Comparison of ENCODE assay signal across 24 mouse cellular contexts in genomic region chr12:83949043-83949442, GRCm38 (mm10). TPM values are rescaled to one million over a fixed set of nuclear protein-coding genes. Genes with fewer than 3 reads are reported as not detected.
A peak's percentile ranks its signal among the peaks of the same experiment; 100 is the strongest.
DNase-seq lines count a peak whose midpoint lies in the region; ATAC-seq and TF ChIP-seq lines count a peak whose summit lies in the region.
"Had no signal": no experiment of that assay in that cellular context is flagged by ENCODE, and none has a peak within 500 bp of the region (broad histone marks: within the 10 kb centered on the region; RNA-seq: fewer than 3 reads in every experiment).

No protein-coding gene starts in this region.

- in situ Hi-C loops in CH12.LX (cut with MboI; ENCODE audit: low pct_ligation_motif_present, low pct_unique_long_range_greater_than_20kb, low sequenced_read_pairs), result loop anchor here (10.0 kb wide), 2 partner anchors 164 to 234 kb away; no protein-coding TSS in a partner anchor

- 0 out of 2 replicates have a peak, but pooled peaks have one; percentile 8 for TF ChIP-seq EP300 in CH12.LX (IDR thresholded peaks at IDR 0.05; ENCODE audit: low read length)

- H3K27ac ChIP-seq in CH12.LX (ENCODE audit: insufficient read depth, low read depth) (no peak overlapping the region), macrophage (peak overlapping the region; percentile 88)
- no peak overlapping the region for H3K27ac ChIP-seq in midbrain, embryonic 11.5 days (ENCODE audit: low read depth, low read length)
- H3K27ac ChIP-seq: hindbrain, embryonic 10.5 days; intestine, embryonic 15.5 days; midbrain, embryonic 10.5 days; neural tube, embryonic 12.5 days had no signal

- H3K4me2 ChIP-seq in CH12.LX (ENCODE audit: insufficient read depth, low read depth, poor library complexity, severe bottlenecking), result peak overlapping the region; percentile 81; the same call in 1 of the 2 replicates
- H3K4me2 ChIP-seq in midbrain, embryonic 11.5 days, result no peak overlapping the region

- TF ChIP-seq POLR2A in CH12.LX (IDR thresholded peaks at IDR 0.05; ENCODE audit: low read depth, low read length), result no peak; the same call in 1 of the 2 replicates

- no peak for TF ChIP-seq CTCF in CH12.LX (conservative IDR thresholded peaks at IDR 0.05 in 1 of 2, IDR thresholded peaks at IDR 0.05 in 1 of 2; ENCODE audit: low read depth in 2 of 2, low read length in 2 of 2)

- dilution Hi-C loops in CH12.LX (cut with MboI; ENCODE audit: extremely low pct_ligation_motif_present, extremely low pct_unique_long_range_greater_than_20kb, low sequenced_read_pairs), result no loop called here

- H3K4me1 ChIP-seq in CH12.LX (ENCODE audit: control insufficient read depth in 1 of 2, insufficient read depth in 2 of 2), result peaks cover 7 to 29% of the 10 kb centered on the region in 2 experiments
- peaks cover 18% of the 10 kb centered on the region for H3K4me1 ChIP-seq in midbrain, embryonic 11.5 days (ENCODE audit: control insufficient read depth, insufficient read depth, low read length)

- H3K4me3 ChIP-seq in CH12.LX (replicated peaks in 1 of 3; ENCODE audit: low read depth in 2 of 3, low read length in 2 of 3, poor library complexity in 1 of 3) (peak overlapping the region in 2 of 3 experiments; percentile 5 to 27), macrophage (ENCODE audit: inconsistent target) (no peak overlapping the region; the same call in 1 of the 2 replicates)
- no peak overlapping the region for H3K4me3 ChIP-seq in midbrain, embryonic 11.5 days (ENCODE audit: low read depth, low read length)
- H3K4me3 ChIP-seq: neural tube, embryonic 12.5 days had no signal

- DNase-seq in CH12.LX (ENCODE audit: extremely low read depth) (peak; percentile 48), ZHBTc4 (ENCODE audit: low read depth, low spot score) (peak; percentile 48), liver (peak; percentile 45)
- no peak for DNase-seq in layer of hippocampus, adult 18-20 months (ENCODE audit: low spot score in 2 of 2)
- DNase-seq in adrenal gland, adult 2 months, result no peak
- no peak for DNase-seq in midbrain, embryonic 11.5 days (ENCODE audit: low spot score, missing footprints)
- DNase-seq: cerebellum, adult 2 months; forebrain, postnatal 0 days; heart, adult 2 months; lung, embryonic 14.5 days had no signal

- H3K9me3 ChIP-seq in CH12.LX (replicated peaks; ENCODE audit: low read length), result peaks cover 3% of the 10 kb centered on the region
- no peaks in the 10 kb centered on the region for H3K9me3 ChIP-seq in midbrain, embryonic 11.5 days (ENCODE audit: control insufficient read depth, low read length)
- H3K9me3 ChIP-seq: hindbrain, embryonic 10.5 days; intestine, embryonic 15.5 days; midbrain, embryonic 10.5 days; neural tube, embryonic 12.5 days had no signal

- no peak for ATAC-seq in inflammation-experienced regulatory T-cells, adult 6 months
- ATAC-seq in midbrain, embryonic 11.5 days (ENCODE audit: low FRiP score), result no peak
- ATAC-seq: forebrain, postnatal 0 days; intestine, embryonic 15.5 days had no signal

- H3K36me3 ChIP-seq in CH12.LX (replicated peaks in 1 of 2; ENCODE audit: control insufficient read depth in 1 of 2, insufficient read depth in 1 of 2, low read length in 1 of 2) (peaks cover 0 to 19% of the 10 kb centered on the region in 2 experiments), macrophage (ENCODE audit: inconsistent target) (no peaks in the 10 kb centered on the region)
- peaks cover 5% of the 10 kb centered on the region; the same call in 1 of the 2 replicates for H3K36me3 ChIP-seq in midbrain, embryonic 11.5 days (ENCODE audit: control insufficient read depth, insufficient read depth, low read length)
- H3K36me3 ChIP-seq: intestine, embryonic 15.5 days had no signal

- WGBS in macrophage (ENCODE audit: missing documents), result 62% methylated on average over 4 of the region's 4 CpGs
- 74% methylated on average over 4 of the region's 4 CpGs for WGBS in midbrain, embryonic 11.5 days

- H3K79me2 ChIP-seq in CH12.LX (replicated peaks; ENCODE audit: control insufficient read depth, extremely low read depth, insufficient read depth, poor library complexity, severe bottlenecking), result peaks cover 33% of the 10 kb centered on the region
- H3K79me2 ChIP-seq in macrophage (ENCODE audit: inconsistent target), result peaks cover 28% of the 10 kb centered on the region

- H3K27me3 ChIP-seq in CH12.LX (replicated peaks), result no peaks in the 10 kb centered on the region
- H3K27me3 ChIP-seq in midbrain, embryonic 11.5 days (ENCODE audit: control insufficient read depth, insufficient read depth, low read length), result no peaks in the 10 kb centered on the region
- H3K27me3 ChIP-seq: intestine, embryonic 15.5 days; neural tube, embryonic 12.5 days had no signal

- no peak for TF ChIP-seq RAD21 in CH12.LX (IDR thresholded peaks at IDR 0.05; ENCODE audit: low read depth, low read length)

- H3K9ac ChIP-seq in CH12.LX (ENCODE audit: insufficient read depth, low read depth), result peak overlapping the region; percentile 60; the same call in 1 of the 2 replicates
- H3K9ac ChIP-seq in midbrain, embryonic 11.5 days (ENCODE audit: low read length), result no peak overlapping the region
- H3K9ac ChIP-seq: forebrain, postnatal 0 days; neural tube, embryonic 12.5 days had no signal

TF ChIP-seq in CH12.LX, 34 proteins besides CTCF, POLR2A, EP300 and RAD21 (continues in another document):
- TF ChIP-seq MAX (IDR thresholded peaks at IDR 0.05; ENCODE audit: low read length) (0 out of 2 replicates have a peak, but pooled peaks have one; percentile 15), SIN3A (IDR thresholded peaks at IDR 0.05; ENCODE audit: low read length) (peak; percentile 63), MEF2A (IDR thresholded peaks at IDR 0.05; ENCODE audit: borderline replicate concordance, low read depth, low read length) (no peak), POLR2AphosphoS2 (IDR thresholded peaks at IDR 0.05; ENCODE audit: low read depth, low read length) (no peak), ELF1 (IDR thresholded peaks at IDR 0.05; ENCODE audit: low read depth, low read length) (peak; percentile 61)

RNA-seq across cellular contexts. Expression of gene Riox1, which starts 1.4 kb away (rescaled TPM):
- total RNA-seq in CH12.LX (2012; rRNA removed) (31.9 and 41.5 TPM in 2 replicates), CH12.LX (2014; rRNA removed) (27.4 and 29.5 TPM in 2 replicates)
- polyA plus RNA-seq in CH12.LX (2012; ENCODE audit: insufficient read length, low read depth) (33.5 and 34.3 TPM in 2 replicates), macrophage (2018) (3.4 to 15.2 TPM (median 7.3 TPM) in 3 replicates)
- total RNA-seq in macrophage (2018; cell fraction: chromatin; rRNA removed), result 1 to 10 TPM in 24 of 26 experiments, under 1 TPM in 2; 0.74 to 8.4 (median 2.9) TPM
- total RNA-seq in macrophage (2018; cell fraction: cytosol; rRNA removed), result 10 to 100 TPM in 5 of 26 experiments, 1 to 10 TPM in 21; 3.9 to 13.8 (median 7.9) TPM
- 10 to 100 TPM in 4 of 26 experiments, 1 to 10 TPM in 22; 3.1 to 15.2 (median 6.0) TPM for total RNA-seq in macrophage (2018; cell fraction: nucleus; rRNA removed)
- 10 to 100 TPM; 15.7 to 16.9 TPM for total RNA-seq in layer of hippocampus, adult 18-20 months (2021)
- polyA plus RNA-seq in inflammation-experienced regulatory T-cells, adult 6 months (2017; shearing (Covaris generic)), result 1 to 10 TPM; 1.3 to 2.2 (median 2.0) TPM
- total RNA-seq in adrenal gland, adult 2 months (2021), result 10 to 100 TPM; 11.9 to 12.4 TPM
- polyA plus RNA-seq in adrenal gland, adult 2 months (2012; rRNA removed), result 27.4 and 34.8 TPM in 2 replicates
- 13.6 and 15.3 TPM in 2 replicates for polyA plus RNA-seq in midbrain, embryonic 11.5 days (2014; fragmentation: Nextera tagmentation; extraction: Ambion mirVana)

RNA-seq across cellular contexts. Expression of gene Numb, which starts 27.3 kb away (rescaled TPM):
- total RNA-seq in CH12.LX (2012; rRNA removed) (5.7 and 6.2 TPM in 2 replicates), CH12.LX (2014; rRNA removed) (5.0 and 5.3 TPM in 2 replicates)
- polyA plus RNA-seq in CH12.LX (2012; ENCODE audit: insufficient read length, low read depth) (5.7 and 6.9 TPM in 2 replicates), macrophage (2018) (32.8 to 57.9 TPM (median 47.1 TPM) in 3 replicates)
- 100 to 1,000 TPM in 13 of 26 experiments, 10 to 100 TPM in 13; 38.8 to 134 (median 102) TPM for total RNA-seq in macrophage (2018; cell fraction: chromatin; rRNA removed)
- 10 to 100 TPM; 29.9 to 47.4 (median 39.5) TPM for total RNA-seq in macrophage (2018; cell fraction: cytosol; rRNA removed)
- total RNA-seq in macrophage (2018; cell fraction: nucleus; rRNA removed), result 10 to 100 TPM; 31.4 to 93.3 (median 56.6) TPM
- 10 to 100 TPM; 38.0 TPM for total RNA-seq in layer of hippocampus, adult 18-20 months (2021)
- polyA plus RNA-seq in inflammation-experienced regulatory T-cells, adult 6 months (2017; shearing (Covaris generic)), result 10 to 100 TPM; 30.5 to 42.4 (median 37.2) TPM
- 10 to 100 TPM; 49.9 to 53.8 TPM for total RNA-seq in adrenal gland, adult 2 months (2021)
- 68.9 and 69.9 TPM in 2 replicates for polyA plus RNA-seq in adrenal gland, adult 2 months (2012; rRNA removed)
- 27.2 and 27.8 TPM in 2 replicates for polyA plus RNA-seq in midbrain, embryonic 11.5 days (2014; fragmentation: Nextera tagmentation; extraction: Ambion mirVana)

RNA-seq across cellular contexts. Expression of gene Heatr4, which starts 35.6 kb away (rescaled TPM):
- total RNA-seq in CH12.LX (2012; rRNA removed) (not detected in 2 replicates), CH12.LX (2014; rRNA removed) (not detected in 2 replicates)
- polyA plus RNA-seq in CH12.LX (2012; ENCODE audit: insufficient read length, low read depth) (0.08 TPM in 1 of 2 replicates, not detected in the other), macrophage (2018) (not detected in 3 replicates)
- under 1 TPM in 1 of 26 experiments, not detected in 25; 0.25 TPM for total RNA-seq in macrophage (2018; cell fraction: chromatin; rRNA removed)
- total RNA-seq in macrophage (2018; cell fraction: cytosol; rRNA removed), result under 1 TPM in 2 of 26 experiments, not detected in 24; under 0.01 to 0.05 TPM
- not detected for total RNA-seq in macrophage (2018; cell fraction: nucleus; rRNA removed)
- total RNA-seq in layer of hippocampus, adult 18-20 months (2021), result under 1 TPM in 1 of 2 experiments, not detected in 1; 0.10 TPM
- polyA plus RNA-seq in inflammation-experienced regulatory T-cells, adult 6 months (2017; shearing (Covaris generic)), result not detected
- not detected for total RNA-seq in adrenal gland, adult 2 months (2021)
- not detected in 2 replicates for polyA plus RNA-seq in adrenal gland, adult 2 months (2012; rRNA removed)
- polyA plus RNA-seq in midbrain, embryonic 11.5 days (2014; fragmentation: Nextera tagmentation; extraction: Ambion mirVana), result not detected in 2 replicates
- total RNA-seq: gastrocnemius, adult 8-10 months; heart, adult 2 months; left cerebral cortex, adult 8-10 months; monocyte, adult 5-6 weeks had no signal
- polyA plus RNA-seq: brain, embryonic 14.5 days; embryonic facial prominence, embryonic 11.5 days; heart, adult 2 months; heart, embryonic 16.5 days; hindbrain, embryonic 10.5 days; intestine, embryonic 15.5 days; kidney, embryonic 16.5 days; limb, embryonic 11.5 days; lung, embryonic 14.5 days; midbrain, embryonic 10.5 days; neural tube, embryonic 12.5 days had no signal

RNA-seq across cellular contexts. Expression of gene Acot2, which starts 38.6 kb away (rescaled TPM):
- total RNA-seq in CH12.LX (2012; rRNA removed), result 10.2 and 13.2 TPM in 2 replicates
- total RNA-seq in CH12.LX (2014; rRNA removed), result 9.7 and 9.8 TPM in 2 replicates
- 6.6 and 7.2 TPM in 2 replicates for polyA plus RNA-seq in CH12.LX (2012; ENCODE audit: insufficient read length, low read depth)
- 1 to 10 TPM in 8 of 26 experiments, under 1 TPM in 10, not detected in 8; 0.36 to 4.2 (median 0.88) TPM for total RNA-seq in macrophage (2018; cell fraction: chromatin; rRNA removed)
- 10 to 100 TPM in 11 of 26 experiments, 1 to 10 TPM in 15; 6.1 to 17.9 (median 9.6) TPM for total RNA-seq in macrophage (2018; cell fraction: cytosol; rRNA removed)
- 10 to 100 TPM in 1 of 26 experiments, 1 to 10 TPM in 25; 2.2 to 11.3 (median 4.8) TPM for total RNA-seq in macrophage (2018; cell fraction: nucleus; rRNA removed)
- 9.4 to 14.1 TPM (median 11.7 TPM) in 3 replicates for polyA plus RNA-seq in macrophage (2018)
- total RNA-seq in layer of hippocampus, adult 18-20 months (2021), result 10 to 100 TPM; 15.8 to 17.2 TPM
- polyA plus RNA-seq in inflammation-experienced regulatory T-cells, adult 6 months (2017; shearing (Covaris generic)), result 10 to 100 TPM; 24.2 to 35.2 (median 24.9) TPM
- 10 to 100 TPM; 19.5 to 26.1 TPM for total RNA-seq in adrenal gland, adult 2 months (2021)
- 20.9 and 31.7 TPM in 2 replicates for polyA plus RNA-seq in adrenal gland, adult 2 months (2012; rRNA removed)
- 11.6 and 13.2 TPM in 2 replicates for polyA plus RNA-seq in midbrain, embryonic 11.5 days (2014; fragmentation: Nextera tagmentation; extraction: Ambion mirVana)

Comparison
In these comparisons a context has a peak if more than half of its experiments do, and no peak if none do; other contexts are left out.
1. DNase-seq: peak in CH12.LX (single experiment), ZHBTc4 (single experiment) and liver (single experiment); none in layer of hippocampus, adult 18-20 months (0 of 2), adrenal gland, adult 2 months (single experiment) and midbrain, embryonic 11.5 days (single experiment).
2. H3K4me3 ChIP-seq: peak in CH12.LX (2 of 3); none in macrophage (single experiment) and midbrain, embryonic 11.5 days (single experiment).